Mouse (Mus musculus): ENCODE measurements around the gene Mast4. TPM values are rescaled to one million over a fixed set of nuclear protein-coding genes. Genes with fewer than 3 reads are reported as not detected.

Mast4 gene
- polyA plus RNA-seq, 1 experiment from 2014 or later, result 20.3 TPM

GRCm38 (mm10) chr13:103048954-103049353, 285.3 kb downstream of the Mast4 start:
- Histone ChIP-seq H3K9ac (no peak overlapping the region), H3K27me3 (replicated peaks) (no peaks in the 10 kb centered on the region), H3K4me1 (replicated peaks) (no peaks in the 10 kb centered on the region), H3K27ac (no peak overlapping the region), H3K36me3 (no peaks in the 10 kb centered on the region), H3K4me2 (replicated peaks) (no peak overlapping the region), H3K9me3 (no peaks in the 10 kb centered on the region), H3K4me3 (replicated peaks) (no peak overlapping the region)
- WGBS, result 82% methylated on average over 7 of the region's 7 CpGs
- no peak for ATAC-seq

- no peak overlapping the region for H3K9ac ChIP-seq
- 92% methylated on average over 9 of the region's 9 CpGs for WGBS
Observed at GRCm38 (mm10) chr13:103043692-103044091, 290.6 kb downstream of the Mast4 start.

GRCm38 (mm10) chr13:103043011-103043410, 291.3 kb downstream of the Mast4 start:
- 88% methylated on average over 4 of the region's 4 CpGs for WGBS
- no peak for ATAC-seq
- Histone ChIP-seq H3K4me1 (replicated peaks) (no peaks in the 10 kb centered on the region), H3K27ac (no peak overlapping the region), H3K4me3 (replicated peaks) (no peak overlapping the region), H3K4me2 (replicated peaks) (no peak overlapping the region), H3K9ac (no peak overlapping the region), H3K36me3 (no peaks in the 10 kb centered on the region), H3K9me3 (no peaks in the 10 kb centered on the region), H3K27me3 (replicated peaks) (no peaks in the 10 kb centered on the region)

More at GRCm38 (mm10) chr13:103043692-103044091, 290.6 kb downstream of the Mast4 start:
- Histone ChIP-seq H3K27me3 (replicated peaks) (no peaks in the 10 kb centered on the region), H3K9me3 (no peaks in the 10 kb centered on the region), H3K4me3 (replicated peaks) (no peak overlapping the region), H3K4me2 (replicated peaks) (no peak overlapping the region), H3K36me3 (no peaks in the 10 kb centered on the region), H3K4me1 (replicated peaks) (no peaks in the 10 kb centered on the region), H3K27ac (no peak overlapping the region)
- no peak for ATAC-seq

- Histone ChIP-seq H3K4me2 (replicated peaks) (no peak overlapping the region), H3K36me3 (no peaks in the 10 kb centered on the region), H3K9me3 (no peaks in the 10 kb centered on the region), H3K9ac (no peak overlapping the region), H3K4me3 (replicated peaks) (no peak overlapping the region), H3K4me1 (replicated peaks) (no peaks in the 10 kb centered on the region), H3K27me3 (replicated peaks) (no peaks in the 10 kb centered on the region), H3K27ac (no peak overlapping the region)
- ATAC-seq, result no peak
- WGBS, result 40% methylated on average over 5 of the region's 5 CpGs
Observed at GRCm38 (mm10) chr13:103037466-103037865, 296.8 kb downstream of the Mast4 start.

GRCm38 (mm10) chr13:103029377-103029776, 304.9 kb downstream of the Mast4 start:
- 81% methylated on average over 5 of the region's 5 CpGs for WGBS

GRCm38 (mm10) chr13:103027456-103028078, 306.7 kb downstream of the Mast4 start:
- no peaks in the 10 kb centered on the region for H3K9me3 ChIP-seq
- H3K9ac ChIP-seq, result no peak overlapping the region
- no peak overlapping the region for H3K4me2 ChIP-seq (replicated peaks)
- H3K36me3 ChIP-seq, result no peaks in the 10 kb centered on the region
- H3K4me1 ChIP-seq (replicated peaks), result no peaks in the 10 kb centered on the region
- H3K4me3 ChIP-seq (replicated peaks), result no peak overlapping the region
- WGBS, result 50% methylated on average over 17 of the region's 17 CpGs
- ATAC-seq, result no peak
- H3K27ac ChIP-seq, result no peak overlapping the region
- H3K27me3 ChIP-seq (replicated peaks), result no peaks in the 10 kb centered on the region

More at GRCm38 (mm10) chr13:103029377-103029776, 304.9 kb downstream of the Mast4 start:
- H3K27me3 ChIP-seq (replicated peaks), result no peaks in the 10 kb centered on the region
- H3K9ac ChIP-seq, result no peak overlapping the region
- ATAC-seq, result no peak
- no peak overlapping the region for H3K27ac ChIP-seq
- H3K36me3 ChIP-seq, result no peaks in the 10 kb centered on the region
- no peak overlapping the region for H3K4me2 ChIP-seq (replicated peaks)
- no peaks in the 10 kb centered on the region for H3K4me1 ChIP-seq (replicated peaks)
- H3K9me3 ChIP-seq, result no peaks in the 10 kb centered on the region
- H3K4me3 ChIP-seq (replicated peaks), result no peak overlapping the region

- WGBS, result 77% methylated on average over 3 of the region's 3 CpGs
- H3K9me3 ChIP-seq, result no peaks in the 10 kb centered on the region
- no peak overlapping the region for H3K4me3 ChIP-seq (replicated peaks)
- no peaks in the 10 kb centered on the region for H3K4me1 ChIP-seq (replicated peaks)
- H3K27me3 ChIP-seq (replicated peaks), result no peaks in the 10 kb centered on the region
- H3K9ac ChIP-seq, result no peak overlapping the region
- no peak overlapping the region for H3K27ac ChIP-seq
- no peak for ATAC-seq
- H3K4me2 ChIP-seq (replicated peaks), result no peak overlapping the region
- no peaks in the 10 kb centered on the region for H3K36me3 ChIP-seq
Observed at GRCm38 (mm10) chr13:103025461-103025860, 308.8 kb downstream of the Mast4 start.

- no peak overlapping the region for H3K27ac ChIP-seq
- no peak overlapping the region for H3K9ac ChIP-seq
- no peaks in the 10 kb centered on the region for H3K36me3 ChIP-seq
- 51% methylated on average over 6 of the region's 6 CpGs for WGBS
- ATAC-seq, result no peak
- no peak overlapping the region for H3K4me3 ChIP-seq (replicated peaks)
- H3K9me3 ChIP-seq, result no peaks in the 10 kb centered on the region
- H3K4me2 ChIP-seq (replicated peaks), result no peak overlapping the region
- no peaks in the 10 kb centered on the region for H3K27me3 ChIP-seq (replicated peaks)
- no peaks in the 10 kb centered on the region for H3K4me1 ChIP-seq (replicated peaks)
Observed at GRCm38 (mm10) chr13:103018481-103018880, 315.8 kb downstream of the Mast4 start.

GRCm38 (mm10) chr13:103017661-103018060, 316.6 kb downstream of the Mast4 start:
- no peak overlapping the region for H3K27ac ChIP-seq
- no peak overlapping the region for H3K4me3 ChIP-seq (replicated peaks)
- 93% methylated on average over 3 of the region's 3 CpGs for WGBS
- no peaks in the 10 kb centered on the region for H3K4me1 ChIP-seq (replicated peaks)
- H3K36me3 ChIP-seq, result no peaks in the 10 kb centered on the region
- no peak for ATAC-seq
- H3K9me3 ChIP-seq, result no peaks in the 10 kb centered on the region
- no peak overlapping the region for H3K4me2 ChIP-seq (replicated peaks)
- no peak overlapping the region for H3K9ac ChIP-seq
- H3K27me3 ChIP-seq (replicated peaks), result no peaks in the 10 kb centered on the region

GRCm38 (mm10) chr13:103015131-103015750, 319.1 kb downstream of the Mast4 start:
- H3K9ac ChIP-seq, result no peak overlapping the region
- no peak overlapping the region for H3K4me3 ChIP-seq (replicated peaks)
- no peak overlapping the region for H3K27ac ChIP-seq
- WGBS, result 92% methylated on average over 3 of the region's 3 CpGs
- H3K4me2 ChIP-seq (replicated peaks), result no peak overlapping the region
- H3K9me3 ChIP-seq, result no peaks in the 10 kb centered on the region
- H3K36me3 ChIP-seq, result no peaks in the 10 kb centered on the region
- no peaks in the 10 kb centered on the region for H3K27me3 ChIP-seq (replicated peaks)
- H3K4me1 ChIP-seq (replicated peaks), result no peaks in the 10 kb centered on the region
- no peak for ATAC-seq

- H3K36me3 ChIP-seq, result no peaks in the 10 kb centered on the region
- no peaks in the 10 kb centered on the region for H3K9me3 ChIP-seq
- H3K4me3 ChIP-seq (replicated peaks), result no peak overlapping the region
- H3K4me2 ChIP-seq (replicated peaks), result no peak overlapping the region
- no peak overlapping the region for H3K27ac ChIP-seq
- no peaks in the 10 kb centered on the region for H3K27me3 ChIP-seq (replicated peaks)
- no peaks in the 10 kb centered on the region for H3K4me1 ChIP-seq (replicated peaks)
- H3K9ac ChIP-seq, result no peak overlapping the region
- 88% methylated on average over 6 of the region's 6 CpGs for WGBS
- ATAC-seq, result no peak
Observed at GRCm38 (mm10) chr13:103014631-103015030, 319.7 kb downstream of the Mast4 start.

- H3K4me1 ChIP-seq (replicated peaks), result no peaks in the 10 kb centered on the region
- no peak overlapping the region for H3K4me3 ChIP-seq (replicated peaks)
- no peak for ATAC-seq
- H3K27me3 ChIP-seq (replicated peaks), result no peaks in the 10 kb centered on the region
- H3K27ac ChIP-seq, result no peak overlapping the region
- no peaks in the 10 kb centered on the region for H3K9me3 ChIP-seq
- H3K9ac ChIP-seq, result no peak overlapping the region
- H3K4me2 ChIP-seq (replicated peaks), result no peak overlapping the region
- H3K36me3 ChIP-seq, result no peaks in the 10 kb centered on the region
- WGBS, result 78% methylated on average over 1 of the region's 1 CpGs
Observed at GRCm38 (mm10) chr13:103014222-103014621, 320.1 kb downstream of the Mast4 start.

GRCm38 (mm10) chr13:103005227-103005626, 329.1 kb downstream of the Mast4 start:
- Histone ChIP-seq H3K9ac (no peak overlapping the region), H3K4me3 (replicated peaks) (no peak overlapping the region), H3K27me3 (replicated peaks) (no peaks in the 10 kb centered on the region), H3K4me2 (replicated peaks) (no peak overlapping the region), H3K9me3 (no peaks in the 10 kb centered on the region), H3K27ac (no peak overlapping the region), H3K36me3 (no peaks in the 10 kb centered on the region), H3K4me1 (replicated peaks) (no peaks in the 10 kb centered on the region)
- no peak for ATAC-seq
- WGBS, result 61% methylated on average over 2 of the region's 2 CpGs
